Mouse (Mus musculus) activated CD4-positive, CD25-positive, alpha-beta regulatory T cell, adult 4 months (primary cell): ENCODE measurements at regions not wholly inside any gene's neighbourhood (a gene's known extent, or its start where the extent isn't known, plus 50 kb on each side); places are given as distances from the start of the nearest gene placed in this dataset.
"Not testable (repeated sequence)": the region's sequence is repeated elsewhere in the genome, so short reads cannot be mapped to it uniquely, and the experiment has no call there.

Experiments
- ATAC-seq: one replicate; pipeline ENCODE4 v1.8.0; 2017

GRCm38 (mm10) chr4:28064935-28065334, 748.0 kb upstream of the Epha7 start:
- no peak for ATAC-seq

GRCm38 (mm10) chr4:28065828-28066227, 747.1 kb upstream of the Epha7 start:
- ATAC-seq = no peak

GRCm38 (mm10) chr4:28079030-28079429, 733.9 kb upstream of the Epha7 start:
- ATAC-seq = no peak

GRCm38 (mm10) chr4:28092854-28093253, 720.1 kb upstream of the Epha7 start:
- no peak for ATAC-seq

GRCm38 (mm10) chr4:28143165-28143564, 669.8 kb upstream of the Epha7 start:
- ATAC-seq = no peak

- ATAC-seq = no peak
These were observed 657.8 kb upstream of the Epha7 start for GRCm38 (mm10) chr4:28155116-28155515.

GRCm38 (mm10) chr4:28176771-28177170, 636.2 kb upstream of the Epha7 start:
- ATAC-seq = peak; percentile 99

- no peak for ATAC-seq
These were observed 622.1 kb upstream of the Epha7 start for GRCm38 (mm10) chr4:28190861-28191260.

GRCm38 (mm10) chr4:28227594-28228208, 585.2 kb upstream of the Epha7 start:
- ATAC-seq = no peak

- ATAC-seq = not testable (repeated sequence)
These were observed 577.4 kb upstream of the Epha7 start for GRCm38 (mm10) chr4:28235516-28235915.

GRCm38 (mm10) chr4:28242272-28242671, 570.7 kb upstream of the Epha7 start:
- ATAC-seq = no peak
